In genomic region chr11:85313361-85313760, GRCm38 (mm10) we compare ENCODE assay signal across 8 mouse cellular contexts. TPM values are rescaled to one million over a fixed set of nuclear protein-coding genes. Genes with fewer than 3 reads are reported as not detected.
DNase-seq lines count a peak whose midpoint lies in the region; ATAC-seq lines count a peak whose summit lies in the region.

No protein-coding gene starts in this region.

- H3K27me3 ChIP-seq in lung, embryonic 16.5 days (ENCODE audit: control insufficient read depth, insufficient read depth, low read depth, low read length), result no peaks in the 10 kb centered on the region
- no peaks in the 10 kb centered on the region for H3K27me3 ChIP-seq in forebrain, embryonic 16.5 days (replicated peaks; ENCODE audit: control insufficient read depth, insufficient read depth, low read length)
- no peaks in the 10 kb centered on the region for H3K27me3 ChIP-seq in limb, embryonic 12.5 days
- H3K27me3 ChIP-seq in neural tube, embryonic 15.5 days (replicated peaks), result no peaks in the 10 kb centered on the region

- ATAC-seq in lung, embryonic 16.5 days (ENCODE audit: low read depth), result no peak
- ATAC-seq in forebrain, embryonic 16.5 days, result no peak
- no peak for ATAC-seq in limb, embryonic 12.5 days (ENCODE audit: insufficient number of reproducible peaks, insufficient read depth, low FRiP score, low TSS enrichment, low read depth)
- no peak for ATAC-seq in neural tube, embryonic 15.5 days (ENCODE audit: low FRiP score)
- no peak for ATAC-seq in frontal cortex, adult (ENCODE audit: low TSS enrichment)

- H3K4me1 ChIP-seq in lung, embryonic 16.5 days (replicated peaks; ENCODE audit: control insufficient read depth, insufficient read depth, low read length), result peaks cover 12% of the 10 kb centered on the region
- H3K4me1 ChIP-seq in forebrain, embryonic 16.5 days (replicated peaks; ENCODE audit: control insufficient read depth, insufficient read depth, low read length), result peaks cover 18% of the 10 kb centered on the region
- H3K4me1 ChIP-seq in limb, embryonic 12.5 days (replicated peaks), result peaks cover 7% of the 10 kb centered on the region
- H3K4me1 ChIP-seq in neural tube, embryonic 15.5 days, result peaks cover 27% of the 10 kb centered on the region

- H3K9ac ChIP-seq in lung, embryonic 16.5 days (ENCODE audit: low read length), result no peak overlapping the region
- no peak overlapping the region for H3K9ac ChIP-seq in forebrain, embryonic 16.5 days (replicated peaks; ENCODE audit: low read depth, low read length)
- no peak overlapping the region for H3K9ac ChIP-seq in limb, embryonic 12.5 days (replicated peaks)
- no peak overlapping the region for H3K9ac ChIP-seq in neural tube, embryonic 15.5 days (replicated peaks)

- peak overlapping the region; percentile 98 for H3K4me3 ChIP-seq in lung, embryonic 16.5 days (ENCODE audit: low read length)
- peak overlapping the region; percentile 97 for H3K4me3 ChIP-seq in forebrain, embryonic 16.5 days (replicated peaks; ENCODE audit: low read length)
- peak overlapping the region; percentile 97 for H3K4me3 ChIP-seq in limb, embryonic 12.5 days (replicated peaks)
- peak overlapping the region; percentile 84 for H3K4me3 ChIP-seq in neural tube, embryonic 15.5 days (replicated peaks)

- peaks cover 9% of the 10 kb centered on the region; the same call in 1 of the 2 replicates for H3K36me3 ChIP-seq in lung, embryonic 16.5 days (ENCODE audit: control insufficient read depth, insufficient read depth, low read length)
- peaks cover 2% of the 10 kb centered on the region; the same call in 1 of the 2 replicates for H3K36me3 ChIP-seq in forebrain, embryonic 16.5 days (ENCODE audit: control insufficient read depth, insufficient read depth)
- peaks cover 15% of the 10 kb centered on the region for H3K36me3 ChIP-seq in limb, embryonic 12.5 days
- no peaks in the 10 kb centered on the region for H3K36me3 ChIP-seq in neural tube, embryonic 15.5 days

- WGBS in lung, embryonic 16.5 days, result 81% methylated on average over 3 of the region's 3 CpGs
- WGBS in forebrain, embryonic 16.5 days, result 82% methylated on average over 3 of the region's 3 CpGs
- 84% methylated on average over 3 of the region's 3 CpGs for WGBS in limb, embryonic 12.5 days
- 80% methylated on average over 3 of the region's 3 CpGs for WGBS in neural tube, embryonic 15.5 days

- no peak for DNase-seq in lung, postnatal 10 days
- no peak for DNase-seq in left cerebral cortex, adult 8-10 months (ENCODE audit: low spot score in 2 of 2)
- DNase-seq in urinary bladder, postnatal 36 days (ENCODE audit: low spot score in 2 of 2), result no peak

- H3K4me2 ChIP-seq in lung, embryonic 16.5 days (ENCODE audit: low read depth, low read length), result peak overlapping the region; percentile 58
- H3K4me2 ChIP-seq in forebrain, embryonic 16.5 days (ENCODE audit: low read length), result peak overlapping the region; percentile 70
- peak overlapping the region; percentile 68 for H3K4me2 ChIP-seq in limb, embryonic 12.5 days
- H3K4me2 ChIP-seq in neural tube, embryonic 15.5 days, result peak overlapping the region; percentile 69

- H3K27ac ChIP-seq in lung, embryonic 16.5 days (ENCODE audit: low read length), result no peak overlapping the region
- H3K27ac ChIP-seq in forebrain, embryonic 16.5 days (ENCODE audit: low read length), result no peak overlapping the region
- H3K27ac ChIP-seq in limb, embryonic 12.5 days, result peak overlapping the region; percentile 31; the same call in 1 of the 2 replicates
- H3K27ac ChIP-seq in neural tube, embryonic 15.5 days (replicated peaks), result no peak overlapping the region

- no peaks in the 10 kb centered on the region for H3K9me3 ChIP-seq in lung, embryonic 16.5 days (ENCODE audit: control insufficient read depth, low read length)
- no peaks in the 10 kb centered on the region for H3K9me3 ChIP-seq in forebrain, embryonic 16.5 days (ENCODE audit: control insufficient read depth, low read length)
- H3K9me3 ChIP-seq in limb, embryonic 12.5 days, result no peaks in the 10 kb centered on the region
- H3K9me3 ChIP-seq in neural tube, embryonic 15.5 days (replicated peaks), result no peaks in the 10 kb centered on the region

RNA-seq across cellular contexts. Expression of gene Ppm1d, which starts 2.3 kb away (rescaled TPM):
- 14.6 and 15.9 TPM in 2 replicates for polyA plus RNA-seq in lung, embryonic 16.5 days (2015; fragmentation: Nextera tagmentation; extraction: Ambion mirVana)
- 21.4 and 23.4 TPM in 2 replicates for polyA plus RNA-seq in forebrain, embryonic 16.5 days (2015; fragmentation: Nextera tagmentation; extraction: Ambion mirVana)
- polyA plus RNA-seq in limb, embryonic 12.5 days (2016; fragmentation: Nextera tagmentation; extraction: Ambion mirVana), result 26.9 and 27.2 TPM in 2 replicates
- 16.0 and 16.5 TPM in 2 replicates for polyA plus RNA-seq in neural tube, embryonic 15.5 days (2015; fragmentation: Nextera tagmentation; extraction: Ambion mirVana)
- total RNA-seq in left cerebral cortex, adult 8-10 months (2022), result 10 to 100 TPM; 16.7 to 19.3 (median 17.6) TPM

RNA-seq across cellular contexts. Expression of gene Bcas3, which starts 39.6 kb away (rescaled TPM):
- 38.4 and 40.0 TPM in 2 replicates for polyA plus RNA-seq in lung, embryonic 16.5 days (2015; fragmentation: Nextera tagmentation; extraction: Ambion mirVana)
- polyA plus RNA-seq in forebrain, embryonic 16.5 days (2015; fragmentation: Nextera tagmentation; extraction: Ambion mirVana), result 30.0 and 31.9 TPM in 2 replicates
- polyA plus RNA-seq in limb, embryonic 12.5 days (2016; fragmentation: Nextera tagmentation; extraction: Ambion mirVana), result 29.7 and 33.5 TPM in 2 replicates
- polyA plus RNA-seq in neural tube, embryonic 15.5 days (2015; fragmentation: Nextera tagmentation; extraction: Ambion mirVana), result 30.0 and 31.6 TPM in 2 replicates
- 10 to 100 TPM; 67.2 to 79.7 (median 75.7) TPM for total RNA-seq in left cerebral cortex, adult 8-10 months (2022)
